Comparison of ENCODE assay signal across 29 mouse cellular contexts in genomic region chr5:112605371-112605770, GRCm38 (mm10). TPM values are rescaled to one million over a fixed set of nuclear protein-coding genes. Genes with fewer than 3 reads are reported as not detected.
DNase-seq lines count a peak whose midpoint lies in the region; ATAC-seq and TF ChIP-seq lines count a peak whose summit lies in the region.
"Had no signal": no experiment of that assay in that cellular context is flagged by ENCODE, and none has a peak within 500 bp of the region (broad histone marks: within the 10 kb centered on the region; RNA-seq: fewer than 3 reads in every experiment).

No protein-coding gene starts in this region.

- H3K36me3 ChIP-seq in midbrain, embryonic 10.5 days = no peaks in the 10 kb centered on the region
- H3K36me3 ChIP-seq in midbrain, postnatal 0 days (ENCODE audit: insufficient read depth, low read length) = no peaks in the 10 kb centered on the region
- no peaks in the 10 kb centered on the region for H3K36me3 ChIP-seq in hindbrain, postnatal 0 days (ENCODE audit: insufficient read depth, low read length)
- H3K36me3 ChIP-seq: neural tube, embryonic 12.5 days had no signal

- H3K9me3 ChIP-seq in midbrain, embryonic 10.5 days (replicated peaks) = no peaks in the 10 kb centered on the region
- no peaks in the 10 kb centered on the region for H3K9me3 ChIP-seq in midbrain, postnatal 0 days (ENCODE audit: low read length)
- H3K9me3 ChIP-seq in hindbrain, postnatal 0 days (ENCODE audit: low read length) = no peaks in the 10 kb centered on the region
- H3K9me3 ChIP-seq: neural tube, embryonic 12.5 days had no signal

- 90% methylated on average over 14 of the region's 14 CpGs for WGBS in midbrain, embryonic 10.5 days
- WGBS in midbrain, postnatal 0 days = 77% methylated on average over 14 of the region's 14 CpGs
- 74% methylated on average over 14 of the region's 14 CpGs for WGBS in hindbrain, postnatal 0 days

- H3K27me3 ChIP-seq in midbrain, embryonic 10.5 days (ENCODE audit: low read depth, poor library complexity, severe bottlenecking) = 0 out of 2 replicates have a peak, but pooled peaks cover 3% of the 10 kb centered on the region
- H3K27me3 ChIP-seq in midbrain, postnatal 0 days (ENCODE audit: insufficient read depth, low read length) = no peaks in the 10 kb centered on the region
- no peaks in the 10 kb centered on the region for H3K27me3 ChIP-seq in hindbrain, postnatal 0 days (ENCODE audit: insufficient read depth, low read length)
- H3K27me3 ChIP-seq: neural tube, embryonic 12.5 days had no signal

- no peak overlapping the region for H3K4me2 ChIP-seq in midbrain, postnatal 0 days (ENCODE audit: low read depth, low read length, poor library complexity, severe bottlenecking)
- H3K4me2 ChIP-seq in hindbrain, postnatal 0 days (ENCODE audit: low read depth, low read length) = no peak overlapping the region
- H3K4me2 ChIP-seq: heart, embryonic 11.5 days; neural tube, embryonic 12.5 days had no signal

- TF ChIP-seq CTCF in midbrain, postnatal 0 days (IDR thresholded peaks at IDR 0.05) = no peak
- TF ChIP-seq CTCF in hindbrain, postnatal 0 days (IDR thresholded peaks at IDR 0.05; ENCODE audit: low read depth) = no peak

- H3K27ac ChIP-seq in midbrain, embryonic 10.5 days (replicated peaks) = 0 out of 2 replicates have a peak overlapping the region, but pooled peaks have one; percentile 24
- H3K27ac ChIP-seq in midbrain, postnatal 0 days (ENCODE audit: low read depth, low read length) = no peak overlapping the region
- peak overlapping the region; percentile 45; the same call in 1 of the 2 replicates for H3K27ac ChIP-seq in hindbrain, postnatal 0 days
- H3K27ac ChIP-seq: liver, embryonic 14.5 days; macrophage; neural tube, embryonic 12.5 days had no signal

- H3K4me1 ChIP-seq in midbrain, embryonic 10.5 days = peaks cover 24% of the 10 kb centered on the region
- H3K4me1 ChIP-seq in midbrain, postnatal 0 days (ENCODE audit: insufficient read depth, low read length) = peaks cover 15% of the 10 kb centered on the region
- peaks cover 20% of the 10 kb centered on the region for H3K4me1 ChIP-seq in hindbrain, postnatal 0 days (ENCODE audit: insufficient read depth, low read length)

- no peak overlapping the region for H3K9ac ChIP-seq in midbrain, postnatal 0 days (replicated peaks; ENCODE audit: low read length, poor library complexity, severe bottlenecking)
- no peak overlapping the region for H3K9ac ChIP-seq in hindbrain, postnatal 0 days (replicated peaks; ENCODE audit: low read length)
- H3K9ac ChIP-seq: liver, embryonic 14.5 days; neural tube, embryonic 12.5 days had no signal

- DNase-seq in cerebellum, postnatal 10 days = peak; percentile 49 to 54
- DNase-seq in midbrain, embryonic 10.5 days (ENCODE audit: low spot score) = no peak
- DNase-seq in midbrain, postnatal 0 days (ENCODE audit: low spot score) = no peak
- DNase-seq in brain, adult 2 months (ENCODE audit: low read depth, low spot score) = peak; percentile 60
- DNase-seq in hindbrain, postnatal 0 days (ENCODE audit: low spot score) = no peak
- no peak for DNase-seq in gastrocnemius, postnatal 14 days
- DNase-seq: adrenal gland, postnatal 10 days; B cell, adult 2 months; cerebellum, postnatal 14 days; gastrocnemius, postnatal 36 days; heart, adult 18-20 months; heart, postnatal 36 days; kidney, adult 9 months; kidney, postnatal 10 days; liver; lung, adult 2 months; lung, postnatal 10 days; retina, postnatal 1 day; right cerebral cortex, postnatal 14 days; thymus, postnatal 4 days had no signal

- intact Hi-C loops in gastrocnemius, postnatal 14 days (cut with DNase I; ENCODE audit: low total_unique reads) = no loop called here

- H3K4me3 ChIP-seq in midbrain, embryonic 10.5 days = no peak overlapping the region
- no peak overlapping the region for H3K4me3 ChIP-seq in midbrain, postnatal 0 days (ENCODE audit: low read depth, low read length)
- no peak overlapping the region for H3K4me3 ChIP-seq in hindbrain, postnatal 0 days (ENCODE audit: low read length)
- H3K4me3 ChIP-seq: neural tube, embryonic 12.5 days had no signal

- no peak for ATAC-seq in cerebellum, adult (ENCODE audit: insufficient number of reproducible peaks, low FRiP score, low TSS enrichment)
- no peak for ATAC-seq in midbrain, postnatal 0 days (ENCODE audit: low FRiP score)
- ATAC-seq in hindbrain, postnatal 0 days = no peak
- ATAC-seq: activated CD4-positive, CD25-positive, alpha-beta regulatory T cell, adult 4 months; forebrain, embryonic 14.5 days; intestine, postnatal 0 days had no signal

RNA-seq across cellular contexts. Expression of gene Sez6l, which starts 28.4 kb away (rescaled TPM):
- polyA plus RNA-seq in midbrain, embryonic 10.5 days (2016; fragmentation: Nextera tagmentation; extraction: Ambion mirVana) = 1.7 and 2.7 TPM in 2 replicates
- 101 and 115 TPM in 2 replicates for total RNA-seq in midbrain, postnatal 0 days (2014; rRNA removed)
- 60.7 and 65.7 TPM in 2 replicates for polyA plus RNA-seq in midbrain, postnatal 0 days (2015; fragmentation: Nextera tagmentation; extraction: Ambion mirVana)
- total RNA-seq in hindbrain, postnatal 0 days (2014; rRNA removed) = 80.1 and 93.5 TPM in 2 replicates
- 39.5 and 43.5 TPM in 2 replicates for polyA plus RNA-seq in hindbrain, postnatal 0 days (2015; fragmentation: Nextera tagmentation; extraction: Ambion mirVana)
- under 1 TPM; 0.16 to 0.24 TPM for total RNA-seq in gastrocnemius, postnatal 14 days (2021)
- total RNA-seq: megakaryocyte-erythroid progenitor cell, adult 5-6 weeks had no signal
- polyA plus RNA-seq: activated CD4-positive, CD25-positive, alpha-beta regulatory T cell, adult 4 months; macrophage had no signal

Comparison
In these comparisons a context has a peak if more than half of its experiments do, and no peak if none do; other contexts are left out.
1. DNase-seq: peak in cerebellum, postnatal 10 days (2 of 2) and brain, adult 2 months (single experiment); none in midbrain, embryonic 10.5 days (single experiment), midbrain, postnatal 0 days (single experiment), hindbrain, postnatal 0 days (single experiment) and gastrocnemius, postnatal 14 days (single experiment).
2. RNA of gene Sez6l, which starts 28.4 kb away (total RNA-seq): 101 to 115 TPM in midbrain, postnatal 0 days and 80.1 to 93.5 TPM in hindbrain, postnatal 0 days; 0.16 to 0.24 TPM in gastrocnemius, postnatal 14 days; every median in the first group is over 10 times any median in the second.